Mouse (Mus musculus) erythroblast, embryonic 14.5 days (primary cell): Measurements from ENCODE around the gene Efcab9. TPM values are rescaled to one million over a fixed set of nuclear protein-coding genes. Genes with fewer than 3 reads are reported as not detected.
A peak's percentile ranks its signal among the peaks of the same experiment; 100 is the strongest.

Experiments
- H3K27me3 ChIP-seq: 2 replicates; pipeline ENCODE4 v1.6.1; 2012; ENCODE audit warnings: inconsistent platforms; ENCODE audit not compliant: control insufficient read depth
- H3K36me3 ChIP-seq: 2 replicates; pipeline ENCODE4 v1.6.1; 2012; ENCODE audit warnings: mild to moderate bottlenecking, inconsistent platforms; ENCODE audit not compliant: control insufficient read depth
- H3K4me1 ChIP-seq: 2 replicates; pipeline ENCODE4 v1.6.1; 2012; ENCODE audit warnings: inconsistent platforms; ENCODE audit not compliant: control insufficient read depth
- H3K4me3 ChIP-seq: replicated peaks from 2 replicates; pipeline ENCODE3; 2012; ENCODE audit warnings: moderate library complexity, mild to moderate bottlenecking, inconsistent platforms
- H3K9me3 ChIP-seq: 2 replicates; pipeline ENCODE4 v1.6.1; 2012; ENCODE audit warnings: low read length, inconsistent platforms, mixed read lengths; ENCODE audit not compliant: control insufficient read depth
- GATA1 ChIP-seq: IDR thresholded peaks from 2 replicates; pipeline ENCODE4 v1.6.1; 2012; ENCODE audit warnings: low read length, inconsistent platforms, mixed read lengths
- TAL1 ChIP-seq: IDR thresholded peaks from 3 replicates; pipeline ENCODE4 v1.6.1; 2012; ENCODE audit warnings: low read length, inconsistent platforms, mixed read lengths
- polyA plus RNA-seq: library from polyadenylated mRNA; stranded (reverse); fragments of >175 nt; gene quantifications from 2 replicates; pipeline ENCODE4 v1.2.3, GENCODE M21; 2012

Gene Efcab9
- polyA plus RNA-seq, 1 experiment = not detected

GRCm38 (mm10) chr11:32551579-32552297 lies 19.9 kb upstream of the Efcab9 start:
- Histone ChIP-seq H3K9me3 (no peaks in the 10 kb centered on the region), H3K4me3 (no peak overlapping the region), H3K36me3 (peaks cover 79% of the 10 kb centered on the region), H3K27me3 (no peaks in the 10 kb centered on the region), H3K4me1 (peaks cover 70% of the 10 kb centered on the region)
- TF ChIP-seq GATA1 (no peak), TAL1 (no peak)

- peaks cover 79% of the 10 kb centered on the region for H3K36me3 ChIP-seq
- H3K27me3 ChIP-seq = no peaks in the 10 kb centered on the region
- H3K9me3 ChIP-seq = no peaks in the 10 kb centered on the region
- H3K4me1 ChIP-seq = peaks cover 75% of the 10 kb centered on the region
- TF ChIP-seq GATA1 = no peak
- TF ChIP-seq TAL1 = no peak
- H3K4me3 ChIP-seq = no peak overlapping the region
Observed at GRCm38 (mm10) chr11:32551056-32551455, 19.2 kb upstream of the Efcab9 start.

GRCm38 (mm10) chr11:32550102-32550501 lies 18.2 kb upstream of the Efcab9 start:
- TF ChIP-seq TAL1 = no peak
- TF ChIP-seq GATA1 = no peak
- Histone ChIP-seq H3K27me3 (no peaks in the 10 kb centered on the region), H3K9me3 (no peaks in the 10 kb centered on the region), H3K4me1 (peaks cover 75% of the 10 kb centered on the region), H3K4me3 (no peak overlapping the region), H3K36me3 (peaks cover 79% of the 10 kb centered on the region)

GRCm38 (mm10) chr11:32549236-32549635 lies 17.4 kb upstream of the Efcab9 start:
- TF ChIP-seq TAL1 = no peak
- TF ChIP-seq GATA1 = no peak
- H3K9me3 ChIP-seq = no peaks in the 10 kb centered on the region
- no peaks in the 10 kb centered on the region for H3K27me3 ChIP-seq
- no peak overlapping the region for H3K4me3 ChIP-seq
- H3K4me1 ChIP-seq = peaks cover 75% of the 10 kb centered on the region
- H3K36me3 ChIP-seq = peaks cover 83% of the 10 kb centered on the region

- no peak overlapping the region for H3K4me3 ChIP-seq
- TF ChIP-seq GATA1 (no peak), TAL1 (no peak)
- no peaks in the 10 kb centered on the region for H3K27me3 ChIP-seq
- H3K36me3 ChIP-seq = peaks cover 85% of the 10 kb centered on the region
- H3K4me1 ChIP-seq = peaks cover 75% of the 10 kb centered on the region
- no peaks in the 10 kb centered on the region for H3K9me3 ChIP-seq
Observed at GRCm38 (mm10) chr11:32548240-32548639, 16.4 kb upstream of the Efcab9 start.

GRCm38 (mm10) chr11:32547391-32547947 lies 15.6 kb upstream of the Efcab9 start:
- no peaks in the 10 kb centered on the region for H3K27me3 ChIP-seq
- peaks cover 81% of the 10 kb centered on the region for H3K36me3 ChIP-seq
- H3K4me3 ChIP-seq = no peak overlapping the region
- TF ChIP-seq GATA1 (no peak), TAL1 (no peak)
- peaks cover 75% of the 10 kb centered on the region for H3K4me1 ChIP-seq
- H3K9me3 ChIP-seq = no peaks in the 10 kb centered on the region

GRCm38 (mm10) chr11:32546483-32546882 lies 14.6 kb upstream of the Efcab9 start:
- Histone ChIP-seq H3K4me3 (no peak overlapping the region), H3K36me3 (peaks cover 78% of the 10 kb centered on the region), H3K9me3 (no peaks in the 10 kb centered on the region), H3K4me1 (peaks cover 76% of the 10 kb centered on the region), H3K27me3 (no peaks in the 10 kb centered on the region)
- TF ChIP-seq TAL1 (no peak), GATA1 (no peak)

GRCm38 (mm10) chr11:32545605-32546004 lies 13.7 kb upstream of the Efcab9 start:
- Histone ChIP-seq H3K27me3 (no peaks in the 10 kb centered on the region), H3K4me3 (no peak overlapping the region), H3K9me3 (no peaks in the 10 kb centered on the region), H3K36me3 (peaks cover 77% of the 10 kb centered on the region), H3K4me1 (peaks cover 76% of the 10 kb centered on the region)
- no peak for TF ChIP-seq GATA1
- no peak for TF ChIP-seq TAL1

GRCm38 (mm10) chr11:32544497-32544896 lies 12.6 kb upstream of the Efcab9 start:
- peaks cover 82% of the 10 kb centered on the region for H3K4me1 ChIP-seq
- H3K27me3 ChIP-seq = no peaks in the 10 kb centered on the region
- H3K4me3 ChIP-seq = peak overlapping the region; percentile 47
- TF ChIP-seq GATA1 = no peak
- TF ChIP-seq TAL1 = no peak
- H3K9me3 ChIP-seq = no peaks in the 10 kb centered on the region
- H3K36me3 ChIP-seq = peaks cover 78% of the 10 kb centered on the region
